Mouse (Mus musculus) kidney, postnatal 0 days (tissue): ENCODE data around the gene Sema7a. TPM values are rescaled to one million over a fixed set of nuclear protein-coding genes. Genes with fewer than 3 reads are reported as not detected.

Source experiments
- ATAC-seq: fragments of 200-750 bp; cut with Nextera tagmentation; replicated peaks from 2 replicates; pipeline ENCODE4 v1.8.0; 2017; ENCODE audit warnings: low read depth, moderate number of reproducible peaks, moderate TSS enrichment, moderate library complexity; ENCODE audit not compliant: low FRiP score
- DNase-seq: peaks from one replicate; pipeline ENCODE4 v3.0.0-alpha.2; 2016; ENCODE audit warnings: low spot score
- H3K27ac ChIP-seq: fragments of 300-500 bp; sonication (generic); 2 replicates; pipeline ENCODE4 v1.5.1; 2014; ENCODE audit warnings: mild to moderate bottlenecking
- H3K27me3 ChIP-seq: fragments of 300-500 bp; sonication (generic); 2 replicates; pipeline ENCODE4 v1.6.1; 2014; ENCODE audit warnings: low read length, mixed read lengths; ENCODE audit not compliant: insufficient read depth
- H3K36me3 ChIP-seq: fragments of 300-500 bp; sonication (generic); 2 replicates; pipeline ENCODE4 v1.6.1; 2014; ENCODE audit warnings: low read length, mixed read lengths; ENCODE audit not compliant: insufficient read depth
- H3K4me1 ChIP-seq: fragments of 300-500 bp; sonication (generic); replicated peaks from 2 replicates; pipeline ENCODE4 v1.6.1; 2014; ENCODE audit warnings: antibody characterized with exemption, low read length, mixed read lengths; ENCODE audit not compliant: insufficient read depth
- H3K4me2 ChIP-seq: fragments of 300-500 bp; sonication (generic); 2 replicates; pipeline ENCODE4 v1.6.1; 2014; ENCODE audit warnings: mild to moderate bottlenecking, low read length, moderate library complexity, mixed read lengths
- H3K4me3 ChIP-seq: fragments of 300-500 bp; sonication (generic); replicated peaks from 2 replicates; pipeline ENCODE4 v1.5.1; 2014; ENCODE audit warnings: low read depth, low read length
- H3K9ac ChIP-seq: fragments of 300-500 bp; sonication (generic); 2 replicates; pipeline ENCODE4 v1.6.1; 2014; ENCODE audit warnings: low read depth, low read length
- H3K9me3 ChIP-seq: fragments of 300-500 bp; sonication (generic); replicated peaks from 2 replicates; pipeline ENCODE4 v1.6.1; 2016; ENCODE audit warnings: low read length, inconsistent platforms, mixed read lengths
- CTCF ChIP-seq: IDR thresholded peaks from 2 replicates; pipeline ENCODE4 v1.5.1; 2016; ENCODE audit warnings: antibody characterized with exemption, low read depth, mild to moderate bottlenecking, moderate library complexity
- WGBS: fragments of 180-500 bp; shearing (Covaris S2); extraction: QIAGEN DNeasy Blood & Tissue Kit; methylation state at CpG from one replicate; pipeline ENCODE4 v1.1.7; 2014; 5-methylcytosine and 5-hydroxymethylcytosine counted together
- polyA plus RNA-seq: library from polyadenylated mRNA; unstranded; fragments of >200 nt; fragmentation: Nextera tagmentation; extraction: Ambion mirVana; gene quantifications from 2 replicates; pipeline ENCODE4 v1.2.1, GENCODE M21; 2015

Gene Sema7a
- polyA plus RNA-seq, 1 experiment from 2014 or later = 0.80 TPM

- DNase-seq = no peak
- H3K4me2 ChIP-seq = no peak overlapping the region
- no peak overlapping the region for H3K9ac ChIP-seq
- no peaks in the 10 kb centered on the region for H3K9me3 ChIP-seq
- no peak for ATAC-seq
- WGBS = 46% methylated on average over 2 of the region's 2 CpGs
- H3K27me3 ChIP-seq = peaks cover 4% of the 10 kb centered on the region; the same call in 1 of the 2 replicates
- no peak overlapping the region for H3K27ac ChIP-seq
- no peak overlapping the region for H3K4me3 ChIP-seq
- H3K4me1 ChIP-seq = no peaks in the 10 kb centered on the region
- no peak for TF ChIP-seq CTCF
- no peaks in the 10 kb centered on the region for H3K36me3 ChIP-seq
Measured at GRCm38 (mm10) chr9:57999676-58000075, 59.8 kb downstream of the Sema7a start.

DNA sequence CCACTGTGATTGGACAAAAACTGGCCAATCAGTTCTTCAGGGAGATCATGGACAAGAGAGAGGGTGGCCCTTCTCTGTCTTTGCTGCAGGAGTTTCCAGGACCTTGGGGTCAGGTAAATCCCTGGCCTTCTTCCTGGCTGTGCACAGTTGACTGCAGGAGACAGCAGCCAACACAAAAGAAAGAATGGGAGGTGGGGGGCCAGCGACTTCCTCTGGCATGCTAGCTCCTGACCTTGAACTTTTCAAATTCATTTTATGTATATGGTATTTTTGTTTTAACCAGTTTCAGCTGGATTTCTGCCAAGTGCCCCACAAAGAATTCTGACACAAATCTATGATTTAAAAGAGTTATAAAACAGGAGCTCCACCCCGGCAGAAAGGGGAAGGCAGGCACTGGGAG is 63.4 kb downstream of the Sema7a start:
- no peaks in the 10 kb centered on the region for H3K9me3 ChIP-seq
- no peak for DNase-seq
- no peak overlapping the region for H3K4me2 ChIP-seq
- ATAC-seq = no peak
- H3K9ac ChIP-seq = no peak overlapping the region
- no peaks in the 10 kb centered on the region for H3K36me3 ChIP-seq
- H3K4me1 ChIP-seq = no peaks in the 10 kb centered on the region
- whole genome bisulfite sequencing = 32% methylated on average over 2 of the region's 2 CpGs
- no peak overlapping the region for H3K4me3 ChIP-seq
- H3K27me3 ChIP-seq = no peaks in the 10 kb centered on the region
- no peak overlapping the region for H3K27ac ChIP-seq
- TF ChIP-seq CTCF = no peak

GRCm38 (mm10) chr9:58005753-58006461 is 66.0 kb downstream of the Sema7a start, which contains the start of gene Cyp11a1:
TSS of gene Cyp11a1 (plus strand) at chr9:58006411.
- no peak within 1 kb of the TSS for H3K27ac ChIP-seq
- no peak within 1 kb of the TSS for H3K9ac ChIP-seq
- no peaks in the 10 kb centered on the region for H3K36me3 ChIP-seq
- ATAC-seq (no peak), DNase-seq (no peak)
- no peaks in the 10 kb centered on the region for H3K4me1 ChIP-seq
- no peaks in the 10 kb centered on the region for H3K9me3 ChIP-seq
- H3K4me3 ChIP-seq = no peak within 1 kb of the TSS
- no peaks in the 10 kb centered on the region for H3K27me3 ChIP-seq
- no peak for TF ChIP-seq CTCF
- WGBS = 83% methylated on average over 16 of the region's 16 CpGs
- no peak within 1 kb of the TSS for H3K4me2 ChIP-seq

GRCm38 (mm10) chr9:58008336-58009014 is 68.6 kb downstream of the Sema7a start:
- no peak for ATAC-seq
- Histone ChIP-seq H3K9ac (no peak overlapping the region), H3K4me3 (no peak overlapping the region), H3K27ac (no peak overlapping the region), H3K9me3 (no peaks in the 10 kb centered on the region), H3K4me2 (no peak overlapping the region), H3K4me1 (no peaks in the 10 kb centered on the region), H3K27me3 (no peaks in the 10 kb centered on the region), H3K36me3 (no peaks in the 10 kb centered on the region)
- DNase-seq = no peak
- TF ChIP-seq CTCF = no peak
- 67% methylated on average over 12 of the region's 12 CpGs for WGBS

GRCm38 (mm10) chr9:58009015-58009362 is 69.1 kb downstream of the Sema7a start:
- 6% methylated on average over 6 of the region's 6 CpGs for WGBS
- no peak for TF ChIP-seq CTCF
- H3K4me1 ChIP-seq = no peaks in the 10 kb centered on the region
- no peaks in the 10 kb centered on the region for H3K9me3 ChIP-seq
- ATAC-seq = peak; percentile 72; the same call in 1 of the 2 replicates
- no peaks in the 10 kb centered on the region for H3K36me3 ChIP-seq
- H3K27ac ChIP-seq = no peak overlapping the region
- H3K4me2 ChIP-seq = no peak overlapping the region
- H3K4me3 ChIP-seq = no peak overlapping the region
- H3K27me3 ChIP-seq = no peaks in the 10 kb centered on the region
- DNase-seq = peak; percentile 85
- H3K9ac ChIP-seq = no peak overlapping the region

DNA sequence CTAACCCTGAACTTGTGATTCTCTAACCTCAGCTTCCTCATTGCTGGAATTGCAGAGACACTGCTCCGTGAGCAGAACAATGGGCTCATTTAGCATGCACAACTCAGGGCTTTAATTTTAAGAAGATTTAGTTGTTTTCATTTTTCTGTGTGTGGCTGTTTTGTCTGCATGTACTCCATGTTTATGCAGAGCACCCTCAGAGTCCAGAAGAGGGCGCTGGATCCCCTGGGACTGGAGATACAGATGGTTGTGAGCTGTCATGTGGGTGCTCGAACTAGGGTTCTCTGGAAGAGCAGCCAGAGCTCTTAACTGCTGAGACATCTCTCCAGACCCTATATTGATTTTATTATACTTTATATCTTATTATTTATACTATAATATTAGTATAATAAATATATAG is 69.7 kb downstream of the Sema7a start:
- Histone ChIP-seq H3K4me3 (no peak overlapping the region), H3K4me2 (no peak overlapping the region), H3K4me1 (no peaks in the 10 kb centered on the region), H3K36me3 (no peaks in the 10 kb centered on the region), H3K27ac (no peak overlapping the region), H3K9ac (no peak overlapping the region), H3K9me3 (no peaks in the 10 kb centered on the region), H3K27me3 (no peaks in the 10 kb centered on the region)
- ATAC-seq (no peak), DNase-seq (no peak)
- peak; percentile 33; the same call in 1 of the 2 replicates for TF ChIP-seq CTCF
- 68% methylated on average over 3 of the region's 3 CpGs for WGBS
